Mouse (Mus musculus) liver, embryonic 14.5 days (tissue): ENCODE measurements around the gene Glrx5. TPM values are rescaled to one million over a fixed set of nuclear protein-coding genes. Genes with fewer than 3 reads are reported as not detected.

Experiments used
- ATAC-seq: fragments of 200-750 bp; cut with Nextera tagmentation; 2 replicates; pipeline ENCODE4 v1.8.0; 2017; ENCODE audit warnings: moderate number of reproducible peaks, mild to moderate bottlenecking, moderate library complexity; ENCODE audit not compliant: insufficient read depth
- DNase-seq, 3 experiments: peaks; one replicate each; pipeline ENCODE4 v3.0.0-alpha.2; 2012 to 2013; ENCODE audit warnings: low read depth in 3 of 3, low spot score in 3 of 3
- H3K27ac ChIP-seq: fragments of 300-500 bp; sonication (generic); 2 replicates; pipeline ENCODE4 v1.5.1; 2014; ENCODE audit warnings: moderate library complexity, mild to moderate bottlenecking, control low read depth, inconsistent platforms
- H3K27me3 ChIP-seq: fragments of 300-500 bp; sonication (generic); 2 replicates; pipeline ENCODE4 v1.6.1; 2014; ENCODE audit warnings: mild to moderate bottlenecking, low read length, moderate library complexity; ENCODE audit not compliant: control insufficient read depth, insufficient read depth
- H3K36me3 ChIP-seq: fragments of 300-500 bp; sonication (generic); replicated peaks from 2 replicates; pipeline ENCODE4 v1.6.1; 2014; ENCODE audit warnings: low read depth; ENCODE audit not compliant: control insufficient read depth, insufficient read depth
- H3K4me1 ChIP-seq, 2 experiments: fragments of 200-500 bp in 1 of 2; fragments of 300-500 bp in 1 of 2; sonication (generic) in 1 of 2; replicated peaks; 2 replicates each; pipeline ENCODE4 v1.6.1; 2012 to 2014; ENCODE audit warnings: antibody characterized with exemption in 1 of 2, inconsistent platforms in 1 of 2, low read length in 1 of 2; ENCODE audit not compliant: control insufficient read depth in 2 of 2, insufficient read depth in 2 of 2
- H3K4me2 ChIP-seq: fragments of 300-500 bp; sonication (generic); 2 replicates; pipeline ENCODE4 v1.6.1; 2014; ENCODE audit warnings: low read depth, mild to moderate bottlenecking, control low read depth, moderate library complexity
- H3K4me3 ChIP-seq, 2 experiments: fragments of 200-500 bp in 1 of 2; fragments of 300-500 bp in 1 of 2; sonication (generic) in 1 of 2; 2 replicates each; pipeline ENCODE4 v1.5.1; 2012 to 2014; ENCODE audit warnings: low read depth in 2 of 2, low read length in 2 of 2, mild to moderate bottlenecking in 2 of 2, control low read depth in 1 of 2, inconsistent platforms in 1 of 2, moderate library complexity in 1 of 2; ENCODE audit not compliant: insufficient read depth in 1 of 2
- H3K9ac ChIP-seq: fragments of 300-500 bp; sonication (generic); replicated peaks from 2 replicates; pipeline ENCODE4 v1.6.1; 2014; ENCODE audit warnings: mild to moderate bottlenecking, control low read depth, moderate library complexity
- H3K9me3 ChIP-seq: fragments of 300-500 bp; sonication (generic); 2 replicates; pipeline ENCODE4 v1.6.1; 2016; ENCODE audit warnings: low read length, mixed read lengths; ENCODE audit not compliant: control insufficient read depth
- CTCF ChIP-seq: IDR thresholded peaks from 2 replicates; pipeline ENCODE4 v1.5.1; 2016; ENCODE audit warnings: antibody characterized with exemption, low read depth, control low read depth
- EP300 ChIP-seq: IDR thresholded peaks from 2 replicates; pipeline ENCODE4 v1.6.1; 2016; ENCODE audit warnings: antibody characterized with exemption, low read depth
- WGBS: fragments of 180-500 bp; shearing (Covaris S2); extraction: QIAGEN DNeasy Blood & Tissue Kit; methylation state at CpG from one replicate; pipeline ENCODE4 v1.1.7; 2014; ENCODE audit not compliant: insufficient replicate concordance; 5-methylcytosine and 5-hydroxymethylcytosine counted together
- polyA plus RNA-seq, 2 experiments: library from polyadenylated mRNA; depleted of rRNA in 1 of 2; stranded (reverse) in 1 of 2; unstranded in 1 of 2; fragments of >200 nt; fragmentation: Nextera tagmentation in 1 of 2; extraction: Ambion mirVana in 1 of 2; gene quantifications; 2 replicates each; pipeline versions ENCODE4 v1.2.1 to v1.2.3; 2012 to 2014

The Glrx5 gene
- polyA plus RNA-seq, 2 experiments: 238 to 622 TPM

DNA sequence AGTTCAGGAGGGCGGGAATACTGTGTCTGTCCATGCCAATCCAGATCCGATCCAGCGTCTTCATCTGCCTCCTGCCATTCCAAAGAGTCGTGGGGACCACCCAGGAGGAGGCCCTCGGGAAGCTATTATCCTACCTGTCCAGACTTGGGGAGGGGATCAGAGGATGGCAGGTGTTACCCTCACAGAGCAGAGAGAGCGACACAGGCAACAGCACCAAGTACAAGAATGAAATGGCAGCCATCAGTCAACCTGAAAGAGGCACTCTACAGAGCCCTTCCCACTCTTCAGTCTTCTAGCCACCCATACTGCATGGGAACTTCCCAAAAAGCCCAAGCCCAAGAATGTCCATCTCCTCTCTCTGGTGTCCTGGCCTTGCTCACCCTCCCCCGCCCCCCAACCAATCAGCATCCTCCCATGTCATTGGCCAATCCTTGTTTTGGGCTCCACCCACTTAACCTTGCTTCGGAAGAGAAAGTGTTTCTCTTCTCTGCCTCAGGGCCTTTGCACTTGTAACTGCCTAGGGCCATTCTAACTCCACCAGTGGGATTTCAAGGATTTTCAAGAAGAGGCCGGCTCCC is 22.2 kb upstream of the Glrx5 start:
- 5% methylated on average over 9 of the region's 9 CpGs for WGBS
- no peaks in the 10 kb centered on the region for H3K27me3 ChIP-seq
- TF ChIP-seq EP300: no peak
- TF ChIP-seq CTCF: no peak; the same call in 1 of the 2 replicates
- peak overlapping the region; percentile 61 to 63 for H3K4me3 ChIP-seq
- H3K27ac ChIP-seq: peak overlapping the region; percentile 87
- peak overlapping the region; percentile 92 for H3K4me2 ChIP-seq
- peak; percentile 65 for ATAC-seq
- peaks cover 48 to 62% of the 10 kb centered on the region in 2 experiments for H3K4me1 ChIP-seq
- no peaks in the 10 kb centered on the region for H3K36me3 ChIP-seq
- peak in 1 of 3 experiments; percentile 70 for DNase-seq
- no peaks in the 10 kb centered on the region for H3K9me3 ChIP-seq
- peak overlapping the region; percentile 49 for H3K9ac ChIP-seq

DNA sequence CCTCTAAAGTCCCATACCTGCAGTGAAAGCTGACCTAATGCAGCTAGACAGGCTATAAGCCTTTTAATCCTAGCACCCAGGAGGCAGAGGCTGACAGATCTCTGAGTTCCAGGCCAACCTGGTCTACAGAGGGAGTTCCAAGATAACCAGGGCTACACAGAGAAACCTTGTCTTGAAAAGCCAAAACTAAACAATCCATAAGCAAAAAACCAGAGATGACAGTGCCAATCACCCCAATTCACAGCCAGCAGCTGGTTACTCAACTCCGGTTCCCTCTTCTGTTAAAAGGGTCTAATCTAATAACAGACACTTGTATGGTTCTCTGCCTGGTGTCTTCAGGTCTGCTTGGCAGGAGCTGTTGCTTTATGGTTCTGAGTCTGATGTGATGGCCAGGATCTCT is 20.9 kb upstream of the Glrx5 start:
- Histone ChIP-seq H3K27me3 (no peaks in the 10 kb centered on the region), H3K9ac (peak overlapping the region; percentile 4), H3K4me3 (no peak overlapping the region), H3K9me3 (no peaks in the 10 kb centered on the region), H3K4me2 (0 out of 2 replicates have a peak overlapping the region, but pooled peaks have one; percentile 92), H3K36me3 (no peaks in the 10 kb centered on the region), H3K4me1 (peaks cover 58 to 64% of the 10 kb centered on the region in 2 experiments), H3K27ac (peak overlapping the region; percentile 87)
- ATAC-seq (no peak), DNase-seq (no peak)
- TF ChIP-seq EP300: peak; percentile 85
- no peak for TF ChIP-seq CTCF
- 14% methylated on average over 1 of the region's 1 CpGs for WGBS

DNA sequence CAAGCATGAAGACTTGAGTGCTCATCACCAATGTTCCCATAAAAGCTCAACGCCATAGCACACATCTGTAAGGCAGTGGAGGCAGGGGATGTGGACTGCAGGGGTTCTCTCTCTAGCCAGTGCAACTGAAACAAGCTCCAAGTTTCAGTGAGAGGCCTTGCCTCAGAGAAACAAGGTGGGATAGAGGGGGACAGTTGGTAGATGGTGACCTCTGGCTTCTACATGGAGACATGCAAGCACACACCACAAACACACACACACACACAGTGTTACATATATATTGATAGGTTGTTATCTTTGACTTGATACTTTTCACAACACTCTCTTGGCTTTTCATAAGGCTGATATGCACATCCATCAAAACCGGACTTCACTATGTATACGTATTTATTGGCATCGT is 20.2 kb upstream of the Glrx5 start:
- Histone ChIP-seq H3K36me3 (no peaks in the 10 kb centered on the region), H3K9ac (no peak overlapping the region), H3K4me1 (peaks cover 65 to 71% of the 10 kb centered on the region in 2 experiments), H3K4me3 (no peak overlapping the region), H3K27ac (peak overlapping the region; percentile 87; the same call in 1 of the 2 replicates), H3K9me3 (no peaks in the 10 kb centered on the region), H3K4me2 (no peak overlapping the region), H3K27me3 (no peaks in the 10 kb centered on the region)
- 57% methylated on average over 4 of the region's 4 CpGs for WGBS
- no peak for DNase-seq
- TF ChIP-seq CTCF (peak; percentile 21), EP300 (no peak)
- no peak for ATAC-seq

DNA sequence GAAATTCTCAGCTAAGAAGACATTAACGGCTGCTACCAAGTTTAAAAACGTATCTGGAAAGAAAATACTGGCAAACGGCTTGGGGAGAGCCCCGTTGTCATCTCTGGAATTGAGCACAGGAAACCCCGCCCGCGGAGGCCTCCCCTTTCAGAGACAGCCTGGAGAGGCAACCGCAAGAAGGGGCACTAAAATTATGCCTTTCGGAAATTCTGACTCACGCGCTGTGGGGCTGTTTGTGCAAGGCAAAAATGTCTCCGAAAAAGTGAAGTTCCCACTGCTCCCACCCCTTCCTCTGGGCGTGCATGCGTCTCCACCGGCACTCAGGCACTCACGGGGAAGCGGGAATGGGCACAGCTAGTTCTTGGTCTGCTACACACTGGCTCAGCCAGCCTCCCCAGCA is 19.4 kb upstream of the Glrx5 start:
- H3K4me1 ChIP-seq: peaks cover 69 to 74% of the 10 kb centered on the region in 2 experiments
- TF ChIP-seq EP300 (no peak), CTCF (no peak)
- peak overlapping the region in 1 of 2 experiments; percentile 4; a peak in 1 of 4 replicates for H3K4me3 ChIP-seq
- peak overlapping the region; percentile 37; the same call in 1 of the 2 replicates for H3K9ac ChIP-seq
- peak overlapping the region; percentile 38 for H3K27ac ChIP-seq
- peak overlapping the region; percentile 48 for H3K4me2 ChIP-seq
- DNase-seq (no peak), ATAC-seq (no peak)
- H3K9me3 ChIP-seq: no peaks in the 10 kb centered on the region
- H3K36me3 ChIP-seq: no peaks in the 10 kb centered on the region
- H3K27me3 ChIP-seq: no peaks in the 10 kb centered on the region
- WGBS: 4% methylated on average over 17 of the region's 17 CpGs

DNA sequence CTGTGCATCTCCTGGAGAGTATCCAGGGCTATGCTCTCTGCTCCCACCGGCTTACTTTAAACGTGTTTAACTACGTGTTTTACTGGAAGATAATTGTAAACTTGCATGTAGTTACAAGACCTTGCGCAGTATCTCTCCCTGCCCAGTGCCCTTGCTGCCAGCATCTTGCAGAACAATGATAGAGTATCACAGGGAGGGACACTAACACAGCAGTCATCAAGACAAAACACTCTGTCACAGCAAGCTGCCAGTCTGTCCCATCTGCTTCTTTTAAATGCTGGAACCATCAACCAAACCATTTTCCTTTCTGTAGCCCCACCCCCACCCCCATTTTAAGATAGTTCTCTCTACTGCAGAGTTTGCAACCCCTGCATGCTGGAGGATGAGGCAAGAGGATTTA is 16.3 kb upstream of the Glrx5 start:
- ATAC-seq (peak; percentile 56), DNase-seq (no peak)
- no peaks in the 10 kb centered on the region for H3K27me3 ChIP-seq
- TF ChIP-seq CTCF (no peak), EP300 (peak; percentile 93)
- H3K27ac ChIP-seq: peak overlapping the region; percentile 81
- H3K4me3 ChIP-seq: no peak overlapping the region
- peak overlapping the region; percentile 30; the same call in 1 of the 2 replicates for H3K4me2 ChIP-seq
- 5% methylated on average over 4 of the region's 4 CpGs for WGBS
- H3K9me3 ChIP-seq: no peaks in the 10 kb centered on the region
- H3K36me3 ChIP-seq: no peaks in the 10 kb centered on the region
- peak overlapping the region; percentile 34; the same call in 1 of the 2 replicates for H3K9ac ChIP-seq
- H3K4me1 ChIP-seq: peaks cover 60 to 75% of the 10 kb centered on the region in 2 experiments
